Mouse (Mus musculus): ENCODE results near the gene Pla2g2c. TPM values are rescaled to one million over a fixed set of nuclear protein-coding genes. Genes with fewer than 3 reads are reported as not detected.

The Pla2g2c gene
- polyA plus RNA-seq, 1 experiment, result not detected

DNA sequence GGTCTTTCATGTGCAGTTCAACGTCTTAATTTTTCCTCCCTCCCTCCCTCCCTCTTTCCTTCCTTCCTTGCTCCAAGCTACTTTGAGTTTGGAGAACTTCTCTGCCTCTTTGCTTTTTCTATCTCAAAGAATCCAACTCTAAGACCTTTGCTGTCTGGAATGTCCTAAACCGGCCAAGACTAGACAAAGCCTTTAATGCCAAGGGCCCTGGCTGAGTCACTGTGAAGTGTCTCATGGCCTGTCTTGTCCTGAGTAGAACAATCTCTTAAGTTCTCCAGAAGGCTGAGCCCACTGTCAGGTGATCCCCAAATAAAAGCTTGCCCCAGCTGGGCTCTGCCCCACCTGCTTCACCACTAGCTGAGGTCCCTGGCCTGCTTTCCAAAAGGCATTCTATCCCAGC, 22.6 kb upstream of the Pla2g2c start:
- no peak for TF ChIP-seq GATA1 (IDR thresholded peaks at IDR 0.05; ENCODE audit: low read length)

DNA sequence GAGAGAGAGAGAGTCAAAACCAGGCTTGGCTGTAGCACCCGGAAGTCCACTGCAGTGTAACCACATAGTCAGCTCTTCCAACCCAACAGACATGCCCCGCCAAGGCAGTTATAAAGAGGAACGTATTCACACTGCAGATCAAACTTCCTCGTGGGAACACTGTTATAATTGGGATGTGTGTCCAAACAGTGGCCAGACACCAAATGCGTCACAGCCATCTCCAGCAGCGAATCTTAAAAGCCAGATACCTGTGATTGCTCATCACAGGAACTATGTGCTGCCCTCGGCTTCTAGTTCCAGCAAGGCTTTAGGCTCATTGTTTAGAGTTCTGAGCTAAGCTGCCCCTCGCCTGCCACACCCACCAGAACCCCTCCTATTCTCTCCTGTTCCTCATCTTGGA, 22.1 kb upstream of the Pla2g2c start:
- no peak for TF ChIP-seq GATA1 (IDR thresholded peaks at IDR 0.05; ENCODE audit: low read length)

DNA sequence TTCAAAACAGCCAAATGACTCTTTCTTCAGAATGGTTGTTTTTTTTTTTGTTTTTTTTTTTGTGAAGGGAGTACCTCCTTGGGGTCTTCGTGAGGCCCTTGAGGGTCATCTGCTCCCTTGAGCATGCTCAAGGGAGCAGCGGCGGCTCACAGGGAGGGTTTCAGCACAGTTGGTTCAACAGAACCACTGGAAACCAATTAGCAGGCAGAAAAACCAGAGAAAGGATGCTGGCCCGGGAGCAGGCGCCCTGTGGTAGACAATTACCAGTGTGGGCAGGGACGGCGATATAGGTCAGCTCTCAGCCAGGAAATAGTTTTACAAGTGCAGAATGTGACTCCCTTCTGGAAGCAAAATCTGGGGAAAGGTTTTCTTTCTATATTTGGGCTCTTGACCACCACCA, 21.0 kb upstream of the Pla2g2c start:
- TF ChIP-seq GATA1 (IDR thresholded peaks at IDR 0.05; ENCODE audit: low read length), result no peak

DNA sequence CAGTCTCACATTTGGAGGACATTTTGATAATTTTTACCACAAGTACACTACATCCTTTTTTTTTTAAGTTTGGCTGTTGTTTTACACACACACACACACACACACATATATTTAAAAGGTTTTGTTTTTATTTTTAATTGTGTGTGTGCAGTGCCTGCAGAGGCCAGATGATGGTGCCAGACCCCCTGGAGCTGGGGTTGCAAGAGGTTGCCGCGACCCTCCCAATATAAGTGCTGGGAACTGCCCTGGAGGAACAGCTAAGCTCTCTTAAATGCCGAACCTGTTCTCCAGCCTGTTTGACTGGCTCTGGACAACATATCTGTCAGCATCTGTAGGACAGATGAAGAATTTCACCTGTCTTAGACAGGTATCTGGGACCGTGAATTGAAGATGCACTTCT, 20.4 kb upstream of the Pla2g2c start:
- no peak for TF ChIP-seq GATA1 (IDR thresholded peaks at IDR 0.05; ENCODE audit: low read length)

- no peak for TF ChIP-seq GATA1 (IDR thresholded peaks at IDR 0.05; ENCODE audit: low read length)
Measured at GRCm38 (mm10) chr4:138706620-138707019, 18.0 kb upstream of the Pla2g2c start.

DNA sequence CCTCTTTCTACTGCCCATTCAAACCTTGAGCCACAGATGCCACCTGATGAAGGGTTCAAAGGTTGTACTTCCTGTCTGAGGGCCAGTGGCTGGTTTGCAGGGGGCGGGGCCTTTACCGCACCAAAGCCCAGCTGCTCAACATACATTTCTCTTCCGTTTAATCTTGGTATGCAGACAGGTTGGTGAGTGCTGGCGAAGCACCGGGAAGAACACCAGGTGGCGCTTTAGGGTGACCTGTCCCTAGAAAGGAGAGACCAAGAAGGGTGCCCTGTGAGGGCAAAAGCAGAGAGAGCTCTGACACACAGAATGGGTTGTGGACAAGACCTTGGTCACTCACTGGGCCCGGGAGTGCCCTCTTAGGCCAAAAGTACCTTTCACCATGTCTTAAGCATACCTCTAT, 16.0 kb upstream of the Pla2g2c start:
- no peak for TF ChIP-seq GATA1 (IDR thresholded peaks at IDR 0.05; ENCODE audit: low read length)

DNA sequence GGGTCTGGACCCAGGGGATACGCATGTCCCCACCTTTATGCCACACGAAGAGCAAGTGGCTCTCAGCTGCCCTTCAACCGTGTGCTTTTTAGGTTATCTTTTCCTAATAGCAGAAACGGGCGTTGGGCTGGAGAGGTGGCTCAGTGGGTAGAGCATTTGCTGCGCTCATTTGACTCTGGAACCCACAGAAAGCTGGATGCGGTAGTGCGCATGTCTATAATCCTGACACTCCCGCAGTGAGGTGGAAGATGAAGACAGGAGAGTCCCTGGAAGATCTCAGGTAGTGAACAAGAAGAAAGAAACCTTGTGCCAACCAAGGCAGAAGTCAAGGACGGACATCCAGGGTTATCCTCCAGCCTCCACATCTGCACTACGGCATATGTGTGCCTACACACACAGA, 15.3 kb upstream of the Pla2g2c start:
- TF ChIP-seq GATA1 (IDR thresholded peaks at IDR 0.05; ENCODE audit: low read length), result no peak

- TF ChIP-seq GATA1 (IDR thresholded peaks at IDR 0.05; ENCODE audit: low read length), result no peak
Measured at GRCm38 (mm10) chr4:138709944-138710343, 14.6 kb upstream of the Pla2g2c start.

GRCm38 (mm10) chr4:138710633-138711032, 14.0 kb upstream of the Pla2g2c start:
- no peak for TF ChIP-seq GATA1 (IDR thresholded peaks at IDR 0.05; ENCODE audit: low read length)

GRCm38 (mm10) chr4:138711051-138711820, 13.4 kb upstream of the Pla2g2c start:
- TF ChIP-seq GATA1 (IDR thresholded peaks at IDR 0.05; ENCODE audit: low read length), result no peak

DNA sequence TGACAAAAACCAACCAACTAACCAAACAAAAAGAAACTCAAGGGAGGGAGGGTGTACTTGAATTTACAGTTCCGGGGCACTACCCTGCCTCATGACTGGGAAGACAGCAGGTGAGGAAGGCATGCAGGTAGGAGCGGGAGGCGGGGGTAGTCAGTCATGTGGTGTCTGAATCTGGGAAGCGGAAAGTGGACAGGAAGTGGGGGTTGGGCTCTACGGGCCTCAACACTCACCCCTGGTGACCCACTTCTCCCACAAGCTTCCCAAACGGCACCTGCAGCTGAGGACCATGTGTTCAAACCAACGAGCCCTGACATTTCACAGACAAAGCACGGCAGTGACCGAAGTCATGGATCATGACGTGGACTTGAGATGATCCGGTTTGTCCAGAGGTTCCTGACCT, 12.5 kb upstream of the Pla2g2c start:
- no peak for TF ChIP-seq GATA1 (IDR thresholded peaks at IDR 0.05; ENCODE audit: low read length)

DNA sequence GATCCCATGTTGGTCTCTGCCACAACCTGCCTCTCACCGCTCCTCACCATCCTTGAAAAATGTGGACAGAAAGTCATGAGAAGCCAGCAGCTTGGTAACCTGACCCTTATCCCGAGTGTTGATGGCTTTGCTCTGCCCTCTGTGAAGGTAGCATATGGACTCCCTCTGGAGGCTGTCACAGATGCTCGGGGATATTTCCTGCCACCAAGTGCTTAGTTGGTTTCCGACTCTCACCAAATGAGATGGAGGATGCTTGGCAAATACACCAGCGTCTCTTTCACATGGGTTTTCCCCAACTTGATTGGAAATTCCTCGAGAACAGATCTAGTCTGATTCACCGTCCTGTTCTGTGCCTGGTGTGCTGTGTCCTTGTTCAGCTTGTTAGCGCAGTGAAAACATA, 12.0 kb upstream of the Pla2g2c start:
- TF ChIP-seq GATA1 (IDR thresholded peaks at IDR 0.05; ENCODE audit: low read length), result no peak

DNA sequence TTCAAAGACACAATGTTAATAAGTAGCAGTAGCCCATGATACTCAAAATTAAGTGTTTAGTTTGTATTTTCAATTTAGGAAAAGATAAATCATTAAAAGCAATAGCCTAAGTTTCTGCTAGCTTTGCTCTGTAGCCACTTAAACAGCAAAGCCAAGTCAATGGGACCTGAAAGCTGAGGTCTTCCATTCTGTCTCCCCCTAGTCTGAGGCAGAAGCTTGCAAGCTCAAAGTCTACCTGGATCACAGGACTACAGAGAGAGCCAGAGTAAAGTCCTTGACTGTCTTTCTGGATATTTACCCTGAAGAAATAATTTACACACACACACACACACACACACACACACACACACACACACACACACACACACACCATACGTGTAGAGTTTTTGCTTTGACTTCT, 10.4 kb upstream of the Pla2g2c start:
- TF ChIP-seq GATA1 (IDR thresholded peaks at IDR 0.05; ENCODE audit: low read length), result no peak

DNA sequence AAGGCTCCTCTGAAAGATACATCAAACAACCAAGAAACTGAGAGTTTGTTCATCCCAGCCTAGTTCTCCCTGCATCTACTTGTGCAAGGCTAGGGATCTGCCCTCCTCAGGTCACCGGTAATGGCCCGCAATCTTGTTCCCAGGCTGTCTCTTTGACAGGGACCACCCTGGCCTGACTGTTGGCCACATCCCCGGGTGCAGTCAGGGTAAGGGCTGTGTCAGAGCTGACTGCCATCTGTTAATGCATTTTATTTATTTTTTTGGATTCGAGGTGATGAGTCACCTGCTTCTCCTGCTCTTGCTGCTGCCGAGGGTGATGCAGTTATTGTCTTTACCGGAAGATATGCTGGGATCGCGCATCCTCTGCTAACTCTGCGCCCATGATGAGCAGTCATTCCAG, 7.9 kb upstream of the Pla2g2c start:
- no peak for TF ChIP-seq GATA1 (IDR thresholded peaks at IDR 0.05; ENCODE audit: low read length)

DNA sequence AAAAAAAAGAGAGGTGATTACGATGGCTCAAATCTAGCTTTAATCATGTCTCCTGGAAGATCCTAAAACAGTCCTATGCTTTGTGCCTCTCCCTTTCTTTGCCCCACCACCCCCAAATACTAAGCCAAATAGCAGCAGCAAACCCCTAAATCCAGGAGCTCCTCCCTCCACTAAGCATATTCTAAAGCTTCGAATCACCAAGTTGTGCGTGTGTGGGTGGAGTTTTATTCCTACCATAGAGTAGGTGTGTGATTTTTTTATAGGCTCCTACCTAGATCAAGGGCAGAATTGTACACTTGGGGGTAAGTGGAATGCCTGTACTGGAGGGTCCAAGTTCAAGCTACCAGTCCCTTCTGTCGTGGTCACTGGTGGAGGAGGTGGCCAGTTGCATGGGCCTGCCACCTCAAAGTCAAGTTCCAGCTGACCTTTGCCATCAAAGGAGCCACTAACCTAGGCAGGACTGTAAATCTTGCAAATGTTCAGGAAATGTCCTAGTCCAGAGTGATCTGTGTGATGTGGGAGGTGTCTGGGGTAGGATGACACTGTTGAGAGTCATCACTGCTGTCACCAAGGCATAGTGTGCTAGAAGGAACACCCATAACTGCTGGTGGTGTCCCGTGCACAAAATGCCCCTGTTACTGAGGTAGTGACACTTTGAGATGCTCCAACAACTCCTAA, 5.9 kb upstream of the Pla2g2c start:
- TF ChIP-seq GATA1 (IDR thresholded peaks at IDR 0.05; ENCODE audit: low read length), result no peak

- TF ChIP-seq GATA1 (IDR thresholded peaks at IDR 0.05; ENCODE audit: low read length), result no peak
Measured at GRCm38 (mm10) chr4:138719264-138719596, 5.4 kb upstream of the Pla2g2c start.
